12 mouse cellular contexts compared by ENCODE assay signal in genomic region chr16:85132182-85132581, GRCm38 (mm10). TPM values are rescaled to one million over a fixed set of nuclear protein-coding genes. Genes with fewer than 3 reads are reported as not detected.
DNase-seq lines count a peak whose midpoint lies in the region; ATAC-seq and TF ChIP-seq lines count a peak whose summit lies in the region.
"Had no signal": no experiment of that assay in that cellular context is flagged by ENCODE, and none has a peak within 500 bp of the region (broad histone marks: within the 10 kb centered on the region; RNA-seq: fewer than 3 reads in every experiment).

No protein-coding gene starts in this region.

- no peaks in the 10 kb centered on the region for H3K27me3 ChIP-seq in forebrain, embryonic 11.5 days (ENCODE audit: control insufficient read depth, insufficient read depth, low read length)
- H3K27me3 ChIP-seq in forebrain, embryonic 15.5 days = no peaks in the 10 kb centered on the region
- no peaks in the 10 kb centered on the region for H3K27me3 ChIP-seq in lung, embryonic 14.5 days (ENCODE audit: insufficient read depth, low read length)
- H3K27me3 ChIP-seq in limb, embryonic 10.5 days (ENCODE audit: low read depth, poor library complexity, severe bottlenecking) = no peaks in the 10 kb centered on the region
- no peaks in the 10 kb centered on the region for H3K27me3 ChIP-seq in stomach, embryonic 16.5 days (ENCODE audit: control insufficient read depth, insufficient read depth, low read length)
- H3K27me3 ChIP-seq: hindbrain, embryonic 15.5 days had no signal

- no peak for ATAC-seq in forebrain, embryonic 11.5 days (replicated peaks; ENCODE audit: low FRiP score)
- ATAC-seq in forebrain, embryonic 15.5 days (replicated peaks) = no peak
- no peak for ATAC-seq in lung, embryonic 14.5 days (ENCODE audit: insufficient read depth)
- ATAC-seq in stomach, embryonic 16.5 days (ENCODE audit: insufficient read depth, low FRiP score) = peak; percentile 34; the same call in 1 of the 2 replicates

- no peak for TF ChIP-seq POLR2A in lung, adult 2 months (IDR thresholded peaks at IDR 0.05; ENCODE audit: borderline replicate concordance, extremely low read depth, low read depth, low read length)

- no peaks in the 10 kb centered on the region; the same call in 1 of the 2 replicates for H3K4me1 ChIP-seq in forebrain, embryonic 11.5 days (replicated peaks; ENCODE audit: control insufficient read depth, insufficient read depth, low read length)
- peaks cover 23% of the 10 kb centered on the region for H3K4me1 ChIP-seq in forebrain, embryonic 15.5 days
- H3K4me1 ChIP-seq in lung, embryonic 14.5 days (ENCODE audit: insufficient read depth) = peaks cover 50% of the 10 kb centered on the region
- H3K4me1 ChIP-seq in lung, adult 2 months (ENCODE audit: control insufficient read depth, insufficient read depth, low read length) = peaks cover 32% of the 10 kb centered on the region
- peaks cover 72% of the 10 kb centered on the region for H3K4me1 ChIP-seq in limb, embryonic 10.5 days
- peaks cover 41% of the 10 kb centered on the region for H3K4me1 ChIP-seq in stomach, embryonic 16.5 days (ENCODE audit: control insufficient read depth, insufficient read depth, low read length)

- no peak overlapping the region for H3K27ac ChIP-seq in forebrain, embryonic 11.5 days (ENCODE audit: low read depth, low read length)
- no peak overlapping the region for H3K27ac ChIP-seq in forebrain, embryonic 15.5 days (replicated peaks)
- peak overlapping the region; percentile 94 for H3K27ac ChIP-seq in lung, embryonic 14.5 days (ENCODE audit: low read depth)
- H3K27ac ChIP-seq in limb, embryonic 10.5 days = no peak overlapping the region
- H3K27ac ChIP-seq in stomach, embryonic 16.5 days (ENCODE audit: low read length) = peak overlapping the region; percentile 95
- H3K27ac ChIP-seq: left cerebral cortex, adult 2 months had no signal

- H3K4me3 ChIP-seq in forebrain, embryonic 11.5 days (ENCODE audit: low read depth, low read length) = no peak overlapping the region
- no peak overlapping the region for H3K4me3 ChIP-seq in forebrain, embryonic 15.5 days
- H3K4me3 ChIP-seq in lung, embryonic 14.5 days (ENCODE audit: low read depth, low read length) = no peak overlapping the region
- H3K4me3 ChIP-seq in lung, adult 2 months (replicated peaks; ENCODE audit: extremely low read depth, low read depth, low read length) = no peak overlapping the region
- no peak overlapping the region for H3K4me3 ChIP-seq in limb, embryonic 10.5 days
- no peak overlapping the region for H3K4me3 ChIP-seq in stomach, embryonic 16.5 days (replicated peaks; ENCODE audit: low read length)
- H3K4me3 ChIP-seq: hindbrain, embryonic 15.5 days; left cerebral cortex, adult 2 months had no signal

- H3K36me3 ChIP-seq in forebrain, embryonic 11.5 days (ENCODE audit: control insufficient read depth, insufficient read depth, low read length) = no peaks in the 10 kb centered on the region
- no peaks in the 10 kb centered on the region for H3K36me3 ChIP-seq in forebrain, embryonic 15.5 days
- 0 out of 2 replicates have a peak, but pooled peaks cover 3% of the 10 kb centered on the region for H3K36me3 ChIP-seq in lung, embryonic 14.5 days (ENCODE audit: insufficient read depth)
- 0 out of 2 replicates have a peak, but pooled peaks cover 4% of the 10 kb centered on the region for H3K36me3 ChIP-seq in limb, embryonic 10.5 days
- no peaks in the 10 kb centered on the region for H3K36me3 ChIP-seq in stomach, embryonic 16.5 days (ENCODE audit: control insufficient read depth, insufficient read depth, low read length)
- H3K36me3 ChIP-seq: hindbrain, embryonic 15.5 days had no signal

- WGBS in forebrain, embryonic 11.5 days = 87% methylated on average over 5 of the region's 5 CpGs
- 90% methylated on average over 5 of the region's 5 CpGs for WGBS in forebrain, embryonic 15.5 days
- WGBS in lung, embryonic 14.5 days = 56% methylated on average over 5 of the region's 5 CpGs
- 48% methylated on average over 5 of the region's 5 CpGs for WGBS in lung, adult 2 months
- WGBS in limb, embryonic 10.5 days = 94% methylated on average over 5 of the region's 5 CpGs
- WGBS in stomach, embryonic 16.5 days = 58% methylated on average over 5 of the region's 5 CpGs

- peak; percentile 2 for DNase-seq in forebrain, embryonic 11.5 days (ENCODE audit: low spot score)
- no peak for DNase-seq in lung, embryonic 14.5 days
- no peak for DNase-seq in lung, adult 2 months
- peak; percentile 6 for DNase-seq in limb, embryonic 10.5 days (ENCODE audit: low spot score)
- DNase-seq in left cerebral cortex, postnatal 10 days (ENCODE audit: extremely low spot score in 1 of 2, low spot score in 2 of 2) = no peak
- DNase-seq in neural tube, embryonic 10.5 days (ENCODE audit: extremely low spot score, low spot score) = no peak
- DNase-seq: cerebellum, adult 11-12 months; kidney, postnatal 25 days had no signal

- H3K9me3 ChIP-seq in forebrain, embryonic 11.5 days (ENCODE audit: control insufficient read depth, low read length) = no peaks in the 10 kb centered on the region
- H3K9me3 ChIP-seq in forebrain, embryonic 15.5 days = no peaks in the 10 kb centered on the region
- H3K9me3 ChIP-seq in lung, embryonic 14.5 days (ENCODE audit: low read depth, low read length) = no peaks in the 10 kb centered on the region
- no peaks in the 10 kb centered on the region for H3K9me3 ChIP-seq in limb, embryonic 10.5 days (replicated peaks)
- no peaks in the 10 kb centered on the region for H3K9me3 ChIP-seq in stomach, embryonic 16.5 days (replicated peaks; ENCODE audit: control insufficient read depth, low read length)
- H3K9me3 ChIP-seq: hindbrain, embryonic 15.5 days had no signal

- intact Hi-C loops in left cerebral cortex, postnatal 10 days (cut with DNase I) = no loop called here

- TF ChIP-seq CTCF in lung, embryonic 14.5 days (IDR thresholded peaks at IDR 0.05; ENCODE audit: low read depth) = no peak
- TF ChIP-seq CTCF in lung, adult 2 months (IDR thresholded peaks at IDR 0.05; ENCODE audit: insufficient read depth, low read length) = no peak

- no peak overlapping the region for H3K9ac ChIP-seq in forebrain, embryonic 11.5 days (ENCODE audit: low read length)
- H3K9ac ChIP-seq in forebrain, embryonic 15.5 days (replicated peaks) = no peak overlapping the region
- no peak overlapping the region for H3K9ac ChIP-seq in lung, embryonic 14.5 days
- no peak overlapping the region for H3K9ac ChIP-seq in stomach, embryonic 16.5 days (ENCODE audit: low read length)
- H3K9ac ChIP-seq: hindbrain, embryonic 15.5 days had no signal

- H3K4me2 ChIP-seq in forebrain, embryonic 11.5 days (ENCODE audit: low read depth, low read length, severe bottlenecking) = no peak overlapping the region
- H3K4me2 ChIP-seq in forebrain, embryonic 15.5 days (replicated peaks) = no peak overlapping the region
- H3K4me2 ChIP-seq in lung, embryonic 14.5 days = no peak overlapping the region
- peak overlapping the region; percentile 44 for H3K4me2 ChIP-seq in stomach, embryonic 16.5 days (ENCODE audit: low read depth, low read length)
- H3K4me2 ChIP-seq: hindbrain, embryonic 15.5 days had no signal

RNA-seq across cellular contexts. Expression of gene App, which starts 41.4 kb away (rescaled TPM):
- 133 and 134 TPM in 2 replicates for polyA plus RNA-seq in forebrain, embryonic 11.5 days (2014; fragmentation: Nextera tagmentation; extraction: Ambion mirVana)
- 260 and 266 TPM in 2 replicates for polyA plus RNA-seq in forebrain, embryonic 15.5 days (2015; fragmentation: Nextera tagmentation; extraction: Ambion mirVana)
- 229 and 231 TPM in 2 replicates for polyA plus RNA-seq in lung, embryonic 14.5 days (2014; fragmentation: Nextera tagmentation; extraction: Ambion mirVana)
- 650 and 760 TPM in 2 replicates for polyA plus RNA-seq in lung, adult 2 months (2012; rRNA removed)
- polyA plus RNA-seq in limb, embryonic 10.5 days (2016; fragmentation: Nextera tagmentation; extraction: Ambion mirVana) = 80.2 and 94.7 TPM in 2 replicates
- polyA plus RNA-seq in stomach, embryonic 16.5 days (2015; fragmentation: Nextera tagmentation; extraction: Ambion mirVana) = 193 and 198 TPM in 2 replicates
- total RNA-seq in left cerebral cortex, postnatal 10 days (2021) = 1,000 to 10,000 TPM; 1,138 to 1,191 TPM

Comparison
In these comparisons a context has a peak if more than half of its experiments do, and no peak if none do; other contexts are left out.
1. DNase-seq: peak in forebrain, embryonic 11.5 days (single experiment) and limb, embryonic 10.5 days (single experiment); none in lung, embryonic 14.5 days (single experiment), lung, adult 2 months (single experiment), left cerebral cortex, postnatal 10 days (0 of 2) and neural tube, embryonic 10.5 days (single experiment).
2. H3K27ac ChIP-seq: peak in lung, embryonic 14.5 days (single experiment) and stomach, embryonic 16.5 days (single experiment); none in forebrain, embryonic 11.5 days (single experiment), forebrain, embryonic 15.5 days (single experiment) and limb, embryonic 10.5 days (single experiment).